In genomic region chr19:40661874-40662273, GRCm38 (mm10) we compare ENCODE assay signal across 12 mouse cellular contexts. TPM values are rescaled to one million over a fixed set of nuclear protein-coding genes. Genes with fewer than 3 reads are reported as not detected.
A peak's percentile ranks its signal among the peaks of the same experiment; 100 is the strongest.
DNase-seq lines count a peak whose midpoint lies in the region; ATAC-seq and TF ChIP-seq lines count a peak whose summit lies in the region.
"Had no signal": no experiment of that assay in that cellular context is flagged by ENCODE, and none has a peak within 500 bp of the region (broad histone marks: within the 10 kb centered on the region; RNA-seq: fewer than 3 reads in every experiment).

No protein-coding gene starts in this region.

- H3K27ac ChIP-seq in heart, embryonic 15.5 days = no peak overlapping the region
- H3K27ac ChIP-seq in heart, embryonic 12.5 days (ENCODE audit: poor library complexity, severe bottlenecking) = no peak overlapping the region
- H3K27ac ChIP-seq in lung, embryonic 14.5 days (ENCODE audit: low read depth) = peak overlapping the region; percentile 4; the same call in 1 of the 2 replicates
- H3K27ac ChIP-seq in CH12.LX (ENCODE audit: insufficient read depth, low read depth) = peak overlapping the region; percentile 31; the same call in 1 of the 2 replicates
- peak overlapping the region; percentile 34 for H3K27ac ChIP-seq in brown adipose tissue, adult 24 weeks (replicated peaks; ENCODE audit: low read depth, low read length)

- no peaks in the 10 kb centered on the region for H3K27me3 ChIP-seq in heart, embryonic 15.5 days
- H3K27me3 ChIP-seq in heart, embryonic 12.5 days (replicated peaks) = no peaks in the 10 kb centered on the region
- no peaks in the 10 kb centered on the region; the same call in 1 of the 2 replicates for H3K27me3 ChIP-seq in lung, embryonic 14.5 days (ENCODE audit: insufficient read depth, low read length)
- no peaks in the 10 kb centered on the region for H3K27me3 ChIP-seq in CH12.LX (replicated peaks)

- H3K4me2 ChIP-seq in heart, embryonic 15.5 days = peak overlapping the region; percentile 31; the same call in 1 of the 2 replicates
- no peak overlapping the region for H3K4me2 ChIP-seq in heart, embryonic 12.5 days
- peak overlapping the region; percentile 62 for H3K4me2 ChIP-seq in lung, embryonic 14.5 days
- peak overlapping the region; percentile 96 for H3K4me2 ChIP-seq in CH12.LX (ENCODE audit: insufficient read depth, low read depth, poor library complexity, severe bottlenecking)

- peaks cover 12% of the 10 kb centered on the region for H3K79me2 ChIP-seq in CH12.LX (replicated peaks; ENCODE audit: control insufficient read depth, extremely low read depth, insufficient read depth, poor library complexity, severe bottlenecking)

- WGBS in heart, embryonic 15.5 days = 85% methylated on average over 6 of the region's 6 CpGs
- 86% methylated on average over 6 of the region's 6 CpGs for WGBS in heart, embryonic 12.5 days
- WGBS in lung, embryonic 14.5 days = 83% methylated on average over 6 of the region's 6 CpGs

- dilution Hi-C loops in CH12.LX (cut with MboI; ENCODE audit: extremely low pct_ligation_motif_present, extremely low pct_unique_long_range_greater_than_20kb, low sequenced_read_pairs) = no loop called here

- TF ChIP-seq CTCF in lung, embryonic 14.5 days (IDR thresholded peaks at IDR 0.05; ENCODE audit: low read depth) = no peak
- no peak for TF ChIP-seq CTCF in CH12.LX (conservative IDR thresholded peaks at IDR 0.05 in 1 of 2, IDR thresholded peaks at IDR 0.05 in 1 of 2; ENCODE audit: low read depth in 2 of 2, low read length in 2 of 2)

- ATAC-seq in heart, embryonic 15.5 days (replicated peaks; ENCODE audit: insufficient number of reproducible peaks, insufficient read depth, low FRiP score, low read depth) = no peak
- ATAC-seq in heart, embryonic 12.5 days (ENCODE audit: insufficient number of reproducible peaks, low FRiP score) = no peak
- ATAC-seq in lung, embryonic 14.5 days (ENCODE audit: insufficient read depth) = no peak

- TF ChIP-seq EP300 in CH12.LX (IDR thresholded peaks at IDR 0.05; ENCODE audit: low read length) = no peak

- H3K4me1 ChIP-seq in heart, embryonic 15.5 days (replicated peaks) = peaks cover 18% of the 10 kb centered on the region
- peaks cover 21% of the 10 kb centered on the region; the same call in 1 of the 2 replicates for H3K4me1 ChIP-seq in heart, embryonic 12.5 days (replicated peaks)
- H3K4me1 ChIP-seq in lung, embryonic 14.5 days (ENCODE audit: insufficient read depth) = peaks cover 19% of the 10 kb centered on the region
- H3K4me1 ChIP-seq in CH12.LX (ENCODE audit: control insufficient read depth in 1 of 2, insufficient read depth in 2 of 2) = peaks cover 5 to 60% of the 10 kb centered on the region in 2 experiments
- peaks cover 13% of the 10 kb centered on the region for H3K4me1 ChIP-seq in brown adipose tissue, adult 24 weeks (ENCODE audit: control insufficient read depth, insufficient read depth, insufficient read length, low read length)

- no peak for TF ChIP-seq POLR2A in CH12.LX (IDR thresholded peaks at IDR 0.05; ENCODE audit: low read depth, low read length)

- no peaks in the 10 kb centered on the region for H3K9me3 ChIP-seq in heart, embryonic 15.5 days (replicated peaks)
- no peaks in the 10 kb centered on the region for H3K9me3 ChIP-seq in heart, embryonic 12.5 days (replicated peaks)
- H3K9me3 ChIP-seq in lung, embryonic 14.5 days (ENCODE audit: low read depth, low read length) = no peaks in the 10 kb centered on the region
- no peaks in the 10 kb centered on the region for H3K9me3 ChIP-seq in CH12.LX (replicated peaks; ENCODE audit: low read length)

- no peak overlapping the region for H3K4me3 ChIP-seq in heart, embryonic 15.5 days
- H3K4me3 ChIP-seq in heart, embryonic 12.5 days = no peak overlapping the region
- H3K4me3 ChIP-seq in lung, embryonic 14.5 days (ENCODE audit: low read depth, low read length) = no peak overlapping the region
- H3K4me3 ChIP-seq in CH12.LX (replicated peaks in 1 of 3; ENCODE audit: low read depth in 2 of 3, low read length in 2 of 3, poor library complexity in 1 of 3) = peak overlapping the region; percentile 46 to 89 (median 76)
- 0 out of 2 replicates have a peak overlapping the region, but pooled peaks have one; percentile 20 for H3K4me3 ChIP-seq in brown adipose tissue, adult 24 weeks (ENCODE audit: insufficient read depth, low read depth, low read length)

- no peak for DNase-seq in lung, embryonic 14.5 days
- DNase-seq in lung, postnatal 25 days (ENCODE audit: low spot score) = no peak
- no peak for DNase-seq in CH12.LX (ENCODE audit: extremely low read depth)
- no peak for DNase-seq in spleen, adult 18-20 months
- DNase-seq: cerebellum, adult 2 months; embryo, embryonic 11 days; gastrocnemius, postnatal 36 days; kidney, postnatal 14 days; layer of hippocampus, postnatal 36 days had no signal

- H3K36me3 ChIP-seq in heart, embryonic 15.5 days = no peaks in the 10 kb centered on the region
- H3K36me3 ChIP-seq in heart, embryonic 12.5 days = no peaks in the 10 kb centered on the region
- H3K36me3 ChIP-seq in lung, embryonic 14.5 days (ENCODE audit: insufficient read depth) = no peaks in the 10 kb centered on the region
- peaks cover 0 to 26% of the 10 kb centered on the region in 2 experiments for H3K36me3 ChIP-seq in CH12.LX (replicated peaks in 1 of 2; ENCODE audit: control insufficient read depth in 1 of 2, insufficient read depth in 1 of 2, low read length in 1 of 2)

- in situ Hi-C loops in CH12.LX (cut with MboI; ENCODE audit: low pct_ligation_motif_present, low pct_unique_long_range_greater_than_20kb, low sequenced_read_pairs) = no loop called here

- no peak for TF ChIP-seq RAD21 in CH12.LX (IDR thresholded peaks at IDR 0.05; ENCODE audit: low read depth, low read length)

- H3K9ac ChIP-seq in heart, embryonic 15.5 days = no peak overlapping the region
- no peak overlapping the region for H3K9ac ChIP-seq in heart, embryonic 12.5 days
- H3K9ac ChIP-seq in lung, embryonic 14.5 days = no peak overlapping the region
- peak overlapping the region; percentile 89 for H3K9ac ChIP-seq in CH12.LX (ENCODE audit: insufficient read depth, low read depth)

TF ChIP-seq in CH12.LX, 34 proteins besides CTCF, POLR2A, EP300 and RAD21:
- TF ChIP-seq ZMIZ1 (IDR thresholded peaks at IDR 0.05; ENCODE audit: low read depth, low read length) = no peak
- no peak for TF ChIP-seq ZC3H11A (IDR thresholded peaks at IDR 0.05; ENCODE audit: low read depth, low read length)
- TF ChIP-seq MEF2A (IDR thresholded peaks at IDR 0.05; ENCODE audit: borderline replicate concordance, low read depth, low read length) = no peak
- no peak for TF ChIP-seq CHD2 (IDR thresholded peaks at IDR 0.05; ENCODE audit: low read length)
- TF ChIP-seq GABPA (IDR thresholded peaks at IDR 0.05; ENCODE audit: insufficient replicate concordance, low read depth, low read length) = no peak
- no peak for TF ChIP-seq SMC3 (IDR thresholded peaks at IDR 0.05; ENCODE audit: low read depth, low read length)
- TF ChIP-seq POLR2AphosphoS2 (IDR thresholded peaks at IDR 0.05; ENCODE audit: low read depth, low read length) = no peak
- no peak for TF ChIP-seq UBTF (IDR thresholded peaks at IDR 0.05; ENCODE audit: low read depth, low read length)
- no peak for TF ChIP-seq ZNF384 (IDR thresholded peaks at IDR 0.05; ENCODE audit: low read depth, low read length)

RNA-seq across cellular contexts. Expression of gene Entpd1, which starts 49.7 kb away (rescaled TPM):
- 8.9 and 12.8 TPM in 2 replicates for polyA plus RNA-seq in heart, embryonic 15.5 days (2015; fragmentation: Nextera tagmentation; extraction: Ambion mirVana)
- 10.6 and 10.9 TPM in 2 replicates for polyA plus RNA-seq in heart, embryonic 12.5 days (2016; fragmentation: Nextera tagmentation; extraction: Ambion mirVana)
- 12.7 and 15.4 TPM in 2 replicates for polyA plus RNA-seq in lung, embryonic 14.5 days (2014; fragmentation: Nextera tagmentation; extraction: Ambion mirVana)
- total RNA-seq in CH12.LX (2012; rRNA removed) = 21.2 TPM in 2 replicates
- total RNA-seq in CH12.LX (2014; rRNA removed) = 14.7 and 15.7 TPM in 2 replicates
- polyA plus RNA-seq in CH12.LX (2012; ENCODE audit: insufficient read length, low read depth) = 18.6 and 19.5 TPM in 2 replicates
- 6.2 and 8.2 TPM in 2 replicates for polyA plus RNA-seq in brown adipose tissue, adult 24 weeks (2012; ENCODE audit: insufficient read depth, insufficient read length, missing spikeins)

RNA-seq across cellular contexts. Expression of gene Tctn3, which starts 49.8 kb away (rescaled TPM):
- 9.6 TPM in 2 replicates for polyA plus RNA-seq in heart, embryonic 15.5 days (2015; fragmentation: Nextera tagmentation; extraction: Ambion mirVana)
- polyA plus RNA-seq in heart, embryonic 12.5 days (2016; fragmentation: Nextera tagmentation; extraction: Ambion mirVana) = 10.6 and 11.1 TPM in 2 replicates
- polyA plus RNA-seq in lung, embryonic 14.5 days (2014; fragmentation: Nextera tagmentation; extraction: Ambion mirVana) = 10.4 and 11.2 TPM in 2 replicates
- total RNA-seq in CH12.LX (2012; rRNA removed) (8.4 and 9.9 TPM in 2 replicates), CH12.LX (2014; rRNA removed) (5.8 and 6.4 TPM in 2 replicates)
- polyA plus RNA-seq in CH12.LX (2012; ENCODE audit: insufficient read length, low read depth) = 7.4 and 10.6 TPM in 2 replicates
- polyA plus RNA-seq in brown adipose tissue, adult 24 weeks (2012; ENCODE audit: insufficient read depth, insufficient read length, missing spikeins) = 1.8 and 2.0 TPM in 2 replicates

Comparison
In these comparisons a context has a peak if more than half of its experiments do, and no peak if none do; other contexts are left out.
1. H3K27ac ChIP-seq: peak in lung, embryonic 14.5 days (single experiment), CH12.LX (single experiment) and brown adipose tissue, adult 24 weeks (single experiment); none in heart, embryonic 15.5 days (single experiment) and heart, embryonic 12.5 days (single experiment).
2. H3K4me3 ChIP-seq: peak in CH12.LX (3 of 3) and brown adipose tissue, adult 24 weeks (single experiment); none in heart, embryonic 15.5 days (single experiment), heart, embryonic 12.5 days (single experiment) and lung, embryonic 14.5 days (single experiment).